Mouse (Mus musculus) liver, embryonic 11.5 days (tissue): Measurements from ENCODE around the gene Frmd8. TPM values are rescaled to one million over a fixed set of nuclear protein-coding genes. Genes with fewer than 3 reads are reported as not detected.
A peak's percentile ranks its signal among the peaks of the same experiment; 100 is the strongest.

Experiments
- ATAC-seq: fragments of 200-750 bp; cut with Nextera tagmentation; replicated peaks from 2 replicates; pipeline ENCODE4 v1.8.0; 2017; ENCODE audit warnings: moderate number of reproducible peaks, mild to moderate bottlenecking, moderate TSS enrichment, moderate library complexity; ENCODE audit not compliant: low FRiP score
- DNase-seq: peaks from one replicate; pipeline ENCODE4 v3.0.0-alpha.2; 2017; ENCODE audit warnings: low spot score
- H3K27ac ChIP-seq: fragments of 300-500 bp; sonication (generic); 2 replicates; pipeline ENCODE4 v1.5.1; 2014; ENCODE audit warnings: mild to moderate bottlenecking, low read depth, low read length, control low read depth
- H3K27me3 ChIP-seq: fragments of 300-500 bp; sonication (generic); replicated peaks from 2 replicates; pipeline ENCODE4 v1.6.1; 2014; ENCODE audit warnings: low read length, mixed read lengths; ENCODE audit not compliant: control insufficient read depth, insufficient read depth
- H3K36me3 ChIP-seq: fragments of 300-500 bp; sonication (generic); 2 replicates; pipeline ENCODE4 v1.6.1; 2014; ENCODE audit warnings: mild to moderate bottlenecking, low read length, moderate library complexity, mixed read lengths; ENCODE audit not compliant: control insufficient read depth, insufficient read depth
- H3K4me1 ChIP-seq: fragments of 300-500 bp; sonication (generic); replicated peaks from 2 replicates; pipeline ENCODE4 v1.6.1; 2014; ENCODE audit warnings: low read length, mixed read lengths; ENCODE audit not compliant: control insufficient read depth, insufficient read depth
- H3K4me2 ChIP-seq: fragments of 300-500 bp; sonication (generic); 2 replicates; pipeline ENCODE4 v1.6.1; 2014; ENCODE audit warnings: mild to moderate bottlenecking, control low read depth, moderate library complexity
- H3K4me3 ChIP-seq: fragments of 300-500 bp; sonication (generic); 2 replicates; pipeline ENCODE4 v1.5.1; 2014; ENCODE audit warnings: low read depth, low read length, control low read depth
- H3K9ac ChIP-seq: fragments of 300-500 bp; sonication (generic); 2 replicates; pipeline ENCODE4 v1.6.1; 2014; ENCODE audit warnings: low read depth, low read length, control low read depth
- H3K9me3 ChIP-seq: fragments of 300-500 bp; sonication (generic); 2 replicates; pipeline ENCODE4 v1.6.1; 2016; ENCODE audit warnings: low read length, inconsistent platforms, mixed read lengths; ENCODE audit not compliant: control insufficient read depth
- WGBS: fragments of 180-500 bp; shearing (Covaris S2); extraction: QIAGEN DNeasy Blood & Tissue Kit; methylation state at CpG from one replicate; pipeline ENCODE4 v1.1.7; 2014; 5-methylcytosine and 5-hydroxymethylcytosine counted together
- polyA plus RNA-seq: library from polyadenylated mRNA; unstranded; fragments of >200 nt; fragmentation: Nextera tagmentation; extraction: Ambion mirVana; gene quantifications from 2 replicates; pipeline ENCODE4 v1.2.1, GENCODE M21; 2014

Gene Frmd8
- polyA plus RNA-seq, 1 experiment from 2014 or later: 26.8 TPM

DNA sequence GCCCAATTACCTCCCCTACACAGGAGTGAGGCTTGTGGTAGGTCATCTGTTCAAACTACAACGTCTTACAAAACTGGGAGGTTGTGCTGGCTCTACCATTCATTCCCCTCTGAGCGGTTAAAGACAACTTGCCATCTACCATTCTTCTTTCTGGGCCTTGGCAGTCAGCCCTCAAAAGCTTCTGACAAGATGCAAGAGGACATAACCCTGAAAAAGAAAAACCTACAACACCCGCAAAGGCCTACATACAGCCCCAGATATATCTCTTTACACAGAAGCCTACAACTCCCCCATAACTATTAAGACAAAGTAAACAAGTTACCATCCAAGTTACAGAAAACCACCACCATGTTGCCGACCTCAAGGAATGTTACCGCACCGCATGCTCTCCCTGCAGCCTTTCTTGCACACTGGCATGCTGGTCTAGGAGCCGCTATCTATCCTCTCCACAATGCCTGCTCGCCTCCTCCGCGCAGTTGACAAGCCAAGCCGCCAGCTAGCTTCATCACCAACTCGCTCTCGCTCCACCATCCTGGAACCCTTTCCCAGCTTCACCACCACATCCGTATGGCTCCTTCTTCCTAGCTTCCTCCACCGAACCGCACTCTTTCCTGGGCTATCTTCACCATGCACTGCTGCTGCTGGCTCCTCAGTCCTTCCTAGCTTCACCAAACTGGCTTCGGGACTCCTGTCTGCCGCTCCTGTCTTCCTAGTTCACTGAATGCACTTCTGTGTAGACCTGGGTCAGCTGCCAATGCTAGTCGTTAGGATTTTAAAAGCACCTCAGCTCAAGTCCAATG is 74.2 kb downstream of the Frmd8 start:
- no peak for DNase-seq

DNA sequence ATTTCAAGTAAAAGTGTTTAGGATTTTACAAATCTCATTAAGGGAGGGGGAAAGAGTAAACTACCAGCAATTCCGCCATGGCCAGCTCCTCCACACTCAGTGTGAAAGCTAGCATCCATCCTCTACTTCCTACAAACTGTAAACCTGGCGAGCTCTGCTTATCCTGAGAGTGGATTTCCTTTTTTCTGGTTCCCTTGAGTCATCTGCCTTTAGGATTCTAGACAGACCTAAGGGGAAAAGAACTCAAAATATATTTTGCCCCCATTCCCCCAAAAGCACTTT is 74.8 kb downstream of the Frmd8 start:
- Histone ChIP-seq H3K27me3 (no peaks in the 10 kb centered on the region), H3K4me2 (peak overlapping the region; percentile 95), H3K36me3 (peaks cover 31% of the 10 kb centered on the region), H3K9ac (peak overlapping the region; percentile 95), H3K27ac (peak overlapping the region; percentile 99), H3K4me3 (peak overlapping the region; percentile 89), H3K9me3 (no peaks in the 10 kb centered on the region), H3K4me1 (peaks cover 41% of the 10 kb centered on the region)
- 0% methylated on average over 2 of the region's 2 CpGs for WGBS
- DNase-seq (no peak), ATAC-seq (no peak)

More for the DNA sequence above, 74.2 kb downstream of the Frmd8 start:
- Histone ChIP-seq H3K27me3 (no peaks in the 10 kb centered on the region), H3K27ac (peak overlapping the region; percentile 99), H3K4me1 (peaks cover 40% of the 10 kb centered on the region), H3K4me2 (peak overlapping the region; percentile 95), H3K4me3 (peak overlapping the region; percentile 89), H3K36me3 (peaks cover 26% of the 10 kb centered on the region), H3K9ac (peak overlapping the region; percentile 95), H3K9me3 (no peaks in the 10 kb centered on the region)
- no peak for ATAC-seq
- WGBS: 0% methylated on average over 19 of the region's 19 CpGs

Other genes starting within 250 kb of the Frmd8 start
- 57.1 and 57.7 TPM in 2 replicates for gene Rela, start 237.8 kb downstream of the Frmd8 start, polyA plus RNA-seq
- 32.3 and 34.8 TPM in 2 replicates for gene Sipa1, start 211.6 kb downstream of the Frmd8 start, polyA plus RNA-seq
- gene Map3k11, start 186.5 kb downstream of the Frmd8 start, polyA plus RNA-seq: 27.4 and 28.1 TPM in 2 replicates
- 22.5 and 25.0 TPM in 2 replicates for gene Pcnx3, start 186.4 kb downstream of the Frmd8 start, polyA plus RNA-seq
- gene Kcnk7, start 170.9 kb downstream of the Frmd8 start, polyA plus RNA-seq: 0.14 TPM in 1 of 2 replicates, not detected in the other
- gene Ehbp1l1, start 149.0 kb downstream of the Frmd8 start, polyA plus RNA-seq: 64.9 and 67.1 TPM in 2 replicates
- 47.5 and 49.8 TPM in 2 replicates for gene Fam89b, start 145.6 kb downstream of the Frmd8 start, polyA plus RNA-seq
- gene Ltbp3, start 134.4 kb downstream of the Frmd8 start, polyA plus RNA-seq: 4.1 and 4.6 TPM in 2 replicates
- 57.1 and 58.6 TPM in 2 replicates for gene Scyl1, start 103.9 kb downstream of the Frmd8 start, polyA plus RNA-seq
- 7.5 and 8.2 TPM in 2 replicates for gene Slc25a45, start 2.5 kb upstream of the Frmd8 start, polyA plus RNA-seq
- 3.9 and 4.2 TPM in 2 replicates for gene Tigd3, start 18.9 kb upstream of the Frmd8 start, polyA plus RNA-seq
- 119 and 127 TPM in 2 replicates for gene Dpf2, start 37.7 kb upstream of the Frmd8 start, polyA plus RNA-seq
- 5.1 TPM in 2 replicates for gene Cdc42ep2, start 49.5 kb upstream of the Frmd8 start, polyA plus RNA-seq
- 129 and 131 TPM in 2 replicates for gene Pola2, start 88.9 kb upstream of the Frmd8 start, polyA plus RNA-seq
- gene Slc22a20, start 110.9 kb upstream of the Frmd8 start, polyA plus RNA-seq: not detected in 2 replicates
- 25.2 and 25.8 TPM in 2 replicates for gene Capn1, start 140.6 kb upstream of the Frmd8 start, polyA plus RNA-seq
- gene Syvn1, start 171.3 kb upstream of the Frmd8 start, polyA plus RNA-seq: 30.7 and 33.7 TPM in 2 replicates
- gene Mrpl49, start 182.5 kb upstream of the Frmd8 start, polyA plus RNA-seq: 84.5 and 93.9 TPM in 2 replicates
- 1,022 and 1,135 TPM in 2 replicates for gene Fau, start 182.6 kb upstream of the Frmd8 start, polyA plus RNA-seq
- 38.7 and 42.3 TPM in 2 replicates for gene Znhit2, start 185.9 kb upstream of the Frmd8 start, polyA plus RNA-seq
- 28.6 and 30.8 TPM in 2 replicates for gene Tm7sf2, start 193.1 kb upstream of the Frmd8 start, polyA plus RNA-seq
- 54.8 and 57.1 TPM in 2 replicates for gene Vps51, start 202.0 kb upstream of the Frmd8 start, polyA plus RNA-seq
- gene Tmem262, start 204.8 kb upstream of the Frmd8 start, polyA plus RNA-seq: not detected in 2 replicates
- 0.75 and 2.2 TPM in 2 replicates for gene Gm28374, start 207.0 kb upstream of the Frmd8 start, polyA plus RNA-seq
- 50.4 and 52.3 TPM in 2 replicates for gene Zfpl1, start 209.7 kb upstream of the Frmd8 start, polyA plus RNA-seq
- gene Cdca5, start 209.7 kb upstream of the Frmd8 start, polyA plus RNA-seq: 50.8 and 55.3 TPM in 2 replicates
- 0.43 and 0.51 TPM in 2 replicates for gene AC131692.1, start 219.1 kb upstream of the Frmd8 start, polyA plus RNA-seq
- 2.0 and 2.4 TPM in 2 replicates for gene Naaladl1, start 230.5 kb upstream of the Frmd8 start, polyA plus RNA-seq
- gene Sac3d1, start 243.4 kb upstream of the Frmd8 start, polyA plus RNA-seq: 56.1 and 60.8 TPM in 2 replicates